Mouse (Mus musculus): ENCODE measurements around the gene Ppbp. TPM values are rescaled to one million over a fixed set of nuclear protein-coding genes. Genes with fewer than 3 reads are reported as not detected.

The Ppbp gene
- polyA plus RNA-seq, 1 experiment from 2014 or later, result 3.0 TPM

GRCm38 (mm10) chr5:90763912-90764665, 4.2 kb upstream of the Ppbp start:
- no peak overlapping the region for H3K27ac ChIP-seq
- no peak overlapping the region for H3K4me3 ChIP-seq (replicated peaks)
- H3K9ac ChIP-seq, result no peak overlapping the region
- ATAC-seq (replicated peaks; ENCODE audit: low FRiP score), result no peak
- WGBS, result 80% methylated on average over 12 of the region's 12 CpGs
- no peak overlapping the region for H3K4me2 ChIP-seq
- H3K9me3 ChIP-seq (replicated peaks), result no peaks in the 10 kb centered on the region
- peaks cover 9% of the 10 kb centered on the region for H3K27me3 ChIP-seq
- no peaks in the 10 kb centered on the region for H3K36me3 ChIP-seq
- peaks cover 8% of the 10 kb centered on the region for H3K4me1 ChIP-seq

DNA sequence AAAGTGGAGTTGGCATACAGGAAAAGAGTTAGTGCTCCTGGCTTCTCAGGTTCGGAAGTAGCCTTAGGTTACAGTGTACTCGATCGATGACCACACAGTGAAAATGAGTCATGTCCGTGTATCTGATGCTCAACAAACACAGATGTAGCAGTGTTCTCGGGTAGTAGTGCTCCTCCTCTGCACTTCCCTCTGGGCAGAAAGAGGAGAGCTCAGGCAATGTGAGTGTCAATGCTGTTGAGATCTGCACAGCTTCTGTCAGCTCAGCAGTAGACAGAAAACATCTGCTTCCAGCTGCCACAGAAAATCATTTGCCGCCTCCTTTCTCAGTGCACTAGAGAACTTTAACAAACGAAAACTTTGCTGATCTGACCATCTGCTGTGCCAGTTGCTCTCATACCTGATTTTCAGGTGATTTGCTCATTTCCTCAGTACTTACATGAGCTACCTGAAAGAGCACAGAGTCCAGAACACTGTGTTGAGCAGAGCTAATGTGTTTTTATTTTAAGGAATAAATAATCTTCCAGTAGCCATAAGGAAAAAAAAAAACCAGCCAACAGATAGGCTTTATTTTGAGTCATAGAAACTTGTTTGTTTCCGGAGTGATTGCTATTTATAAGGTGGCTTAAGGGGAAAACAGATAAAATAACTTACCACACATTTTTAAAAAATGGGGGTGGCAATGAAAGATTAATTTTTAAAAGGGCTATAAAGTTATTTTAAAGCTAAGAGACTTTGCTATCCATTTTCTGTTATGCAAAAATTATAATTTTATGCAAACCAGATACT, 2.3 kb upstream of the Ppbp start:
- Histone ChIP-seq H3K9me3 (replicated peaks) (no peaks in the 10 kb centered on the region), H3K4me2 (no peak overlapping the region), H3K36me3 (no peaks in the 10 kb centered on the region), H3K4me3 (replicated peaks) (no peak overlapping the region), H3K9ac (no peak overlapping the region), H3K27ac (no peak overlapping the region), H3K4me1 (no peaks in the 10 kb centered on the region), H3K27me3 (no peaks in the 10 kb centered on the region)
- peak; percentile 86; the same call in 1 of the 2 replicates for ATAC-seq (replicated peaks; ENCODE audit: low FRiP score)
- WGBS, result 41% methylated on average over 8 of the region's 8 CpGs

DNA sequence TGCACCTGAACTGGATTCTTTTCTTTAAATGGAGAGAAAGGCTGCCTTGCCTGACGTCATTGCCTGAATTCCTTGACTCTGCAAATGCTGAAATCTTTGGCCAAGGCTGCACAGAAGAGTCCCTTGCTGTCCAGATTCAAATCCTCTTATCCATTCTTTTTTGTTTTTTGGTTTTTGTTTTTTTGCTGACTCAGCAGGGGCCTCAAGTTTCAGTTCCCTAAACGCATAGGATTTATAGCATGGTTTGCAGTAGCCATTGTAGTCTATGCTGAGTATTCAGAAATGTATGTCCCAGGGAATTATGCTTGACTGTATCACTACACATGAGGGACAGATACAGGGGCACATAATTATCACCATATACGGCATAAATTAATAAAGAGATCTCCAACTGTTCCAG, 3.1 kb downstream of the Ppbp start:
- Histone ChIP-seq H3K4me1 (0 out of 2 replicates have a peak, but pooled peaks cover 3% of the 10 kb centered on the region), H3K4me2 (no peak overlapping the region), H3K27ac (no peak overlapping the region), H3K36me3 (no peaks in the 10 kb centered on the region), H3K9me3 (replicated peaks) (no peaks in the 10 kb centered on the region), H3K4me3 (replicated peaks) (no peak overlapping the region), H3K9ac (no peak overlapping the region), H3K27me3 (no peaks in the 10 kb centered on the region)
- no peak for ATAC-seq (replicated peaks; ENCODE audit: low FRiP score)
- 69% methylated on average over 3 of the region's 3 CpGs for WGBS

- Histone ChIP-seq H3K4me2 (peak within 1 kb of the TSS; percentile 5; the same call in 1 of the 2 replicates), H3K4me3 (replicated peaks) (no peak within 1 kb of the TSS), H3K27ac (peak within 1 kb of the TSS; percentile 41), H3K9ac (no peak within 1 kb of the TSS), H3K4me1 (0 out of 2 replicates have a peak, but pooled peaks cover 3% of the 10 kb centered on the region), H3K36me3 (no peaks in the 10 kb centered on the region), H3K9me3 (replicated peaks) (no peaks in the 10 kb centered on the region), H3K27me3 (no peaks in the 10 kb centered on the region)
- 73% methylated on average over 16 of the region's 16 CpGs for WGBS
- ATAC-seq (replicated peaks; ENCODE audit: low FRiP score), result no peak
Observed at GRCm38 (mm10) chr5:90771880-90772653, 3.7 kb downstream of the Ppbp start, which contains the start of gene Pf4. TSS of gene Pf4 (plus strand) at chr5:90772435.

DNA sequence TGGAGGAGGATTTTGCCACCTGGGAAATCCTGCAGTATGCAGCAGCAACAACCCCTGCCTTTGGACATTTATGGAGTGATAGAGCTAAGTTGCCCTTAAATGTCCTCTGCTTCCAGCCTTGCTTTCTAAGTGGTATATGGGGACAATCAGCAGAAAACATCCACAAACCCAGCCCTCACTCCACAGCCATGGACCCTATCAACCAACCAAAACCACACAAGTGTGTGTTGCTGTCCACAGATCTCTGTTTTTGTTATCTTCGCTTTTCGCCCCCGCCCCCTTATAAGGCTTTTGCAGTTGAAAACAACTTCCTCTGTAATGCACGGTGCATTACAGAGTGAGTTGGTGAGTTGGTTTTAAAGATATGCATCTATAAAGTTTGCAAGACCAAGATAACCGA, 7.2 kb downstream of the Ppbp start:
- Histone ChIP-seq H3K4me2 (no peak overlapping the region), H3K9me3 (replicated peaks) (no peaks in the 10 kb centered on the region), H3K9ac (no peak overlapping the region), H3K27me3 (no peaks in the 10 kb centered on the region), H3K4me3 (replicated peaks) (no peak overlapping the region), H3K27ac (no peak overlapping the region), H3K36me3 (no peaks in the 10 kb centered on the region), H3K4me1 (0 out of 2 replicates have a peak, but pooled peaks cover 8% of the 10 kb centered on the region)
- WGBS, result 84% methylated on average over 5 of the region's 5 CpGs
- no peak for ATAC-seq (replicated peaks; ENCODE audit: low FRiP score)

- no peak overlapping the region for H3K27ac ChIP-seq
- H3K9ac ChIP-seq, result no peak overlapping the region
- no peaks in the 10 kb centered on the region for H3K9me3 ChIP-seq (replicated peaks)
- H3K4me1 ChIP-seq, result 0 out of 2 replicates have a peak, but pooled peaks cover 7% of the 10 kb centered on the region
- no peak for ATAC-seq (replicated peaks; ENCODE audit: low FRiP score)
- no peaks in the 10 kb centered on the region for H3K27me3 ChIP-seq
- H3K36me3 ChIP-seq, result no peaks in the 10 kb centered on the region
- H3K4me3 ChIP-seq (replicated peaks), result no peak overlapping the region
- no peak overlapping the region for H3K4me2 ChIP-seq
- WGBS, result 73% methylated on average over 10 of the region's 10 CpGs
Observed at GRCm38 (mm10) chr5:90777621-90778020, 9.3 kb downstream of the Ppbp start.

DNA sequence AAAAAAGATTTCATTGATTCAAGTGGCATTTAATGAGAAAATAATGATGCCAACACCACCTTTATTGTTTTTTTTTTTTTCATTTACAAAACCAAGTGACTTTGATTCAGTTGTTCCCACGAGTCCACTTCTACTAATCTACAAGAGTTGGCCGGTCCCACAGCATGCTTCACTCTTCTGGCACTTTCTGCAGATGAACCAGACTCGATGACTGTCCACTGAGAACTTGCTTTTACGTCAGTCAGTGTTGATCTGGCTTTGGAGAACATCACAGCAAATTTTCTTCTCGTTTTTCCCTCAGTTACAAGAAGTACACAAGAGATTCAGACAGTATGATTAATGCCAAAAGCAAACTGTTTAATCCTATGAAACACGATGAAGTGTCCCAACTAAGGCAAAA, 10.5 kb downstream of the Ppbp start:
- H3K9me3 ChIP-seq (replicated peaks), result no peaks in the 10 kb centered on the region
- H3K27ac ChIP-seq, result no peak overlapping the region
- H3K9ac ChIP-seq, result no peak overlapping the region
- WGBS, result 82% methylated on average over 6 of the region's 6 CpGs
- ATAC-seq (replicated peaks; ENCODE audit: low FRiP score), result no peak
- H3K27me3 ChIP-seq, result no peaks in the 10 kb centered on the region
- 0 out of 2 replicates have a peak, but pooled peaks cover 5% of the 10 kb centered on the region for H3K4me1 ChIP-seq
- no peaks in the 10 kb centered on the region for H3K36me3 ChIP-seq
- no peak overlapping the region for H3K4me3 ChIP-seq (replicated peaks)
- H3K4me2 ChIP-seq, result no peak overlapping the region

GRCm38 (mm10) chr5:90783697-90784096, 15.4 kb downstream of the Ppbp start:
- Histone ChIP-seq H3K4me2 (no peak overlapping the region), H3K36me3 (no peaks in the 10 kb centered on the region), H3K4me1 (peaks cover 8% of the 10 kb centered on the region), H3K27ac (no peak overlapping the region), H3K9ac (no peak overlapping the region), H3K27me3 (no peaks in the 10 kb centered on the region), H3K4me3 (replicated peaks) (no peak overlapping the region), H3K9me3 (replicated peaks) (no peaks in the 10 kb centered on the region)
- no peak for ATAC-seq (replicated peaks; ENCODE audit: low FRiP score)
- WGBS, result 89% methylated on average over 3 of the region's 3 CpGs

GRCm38 (mm10) chr5:90785659-90786588, 17.6 kb downstream of the Ppbp start, which contains the start of gene Cxcl3:
TSS of gene Cxcl3 (plus strand) at chr5:90786103.
- H3K9ac ChIP-seq, result peak within 1 kb of the TSS; percentile 29; the same call in 1 of the 2 replicates
- ATAC-seq (replicated peaks; ENCODE audit: low FRiP score), result peak; percentile 87
- H3K4me3 ChIP-seq (replicated peaks), result peak within 1 kb of the TSS; percentile 45
- H3K36me3 ChIP-seq, result no peaks in the 10 kb centered on the region
- H3K9me3 ChIP-seq (replicated peaks), result no peaks in the 10 kb centered on the region
- H3K27ac ChIP-seq, result no peak within 1 kb of the TSS
- 17% methylated on average over 26 of the region's 26 CpGs for WGBS
- no peaks in the 10 kb centered on the region for H3K27me3 ChIP-seq
- H3K4me2 ChIP-seq, result peak within 1 kb of the TSS; percentile 91
- peaks cover 24% of the 10 kb centered on the region for H3K4me1 ChIP-seq

DNA sequence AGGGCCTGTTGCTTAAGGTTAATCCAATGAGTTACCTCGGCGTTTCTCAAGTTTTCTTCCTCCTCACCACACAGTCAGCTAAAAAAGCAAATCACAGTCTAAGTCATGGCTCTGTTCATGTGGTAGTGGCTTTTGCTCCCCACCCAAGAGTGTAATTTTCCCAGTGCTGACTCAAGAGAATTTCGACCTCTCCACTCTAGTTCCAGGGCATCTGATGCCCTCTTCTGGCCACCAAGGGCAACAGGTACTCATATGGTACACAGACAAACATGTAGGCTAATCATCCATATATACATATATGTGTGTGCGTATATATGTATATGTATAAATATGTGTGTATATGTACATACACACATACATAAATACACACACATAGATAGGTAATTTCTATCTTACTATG, 19.8 kb downstream of the Ppbp start:
- Histone ChIP-seq H3K9me3 (replicated peaks) (no peaks in the 10 kb centered on the region), H3K9ac (no peak overlapping the region), H3K4me3 (replicated peaks) (no peak overlapping the region), H3K4me1 (peaks cover 24% of the 10 kb centered on the region), H3K27me3 (no peaks in the 10 kb centered on the region), H3K4me2 (no peak overlapping the region), H3K27ac (no peak overlapping the region), H3K36me3 (no peaks in the 10 kb centered on the region)
- WGBS, result 80% methylated on average over 4 of the region's 4 CpGs
- ATAC-seq (replicated peaks; ENCODE audit: low FRiP score), result no peak
